Mouse (Mus musculus): ENCODE measurements around the gene Ano2. TPM values are rescaled to one million over a fixed set of nuclear protein-coding genes. Genes with fewer than 3 reads are reported as not detected.

The Ano2 gene
- polyA plus RNA-seq, 1 experiment from 2014 or later = 0.44 TPM

DNA sequence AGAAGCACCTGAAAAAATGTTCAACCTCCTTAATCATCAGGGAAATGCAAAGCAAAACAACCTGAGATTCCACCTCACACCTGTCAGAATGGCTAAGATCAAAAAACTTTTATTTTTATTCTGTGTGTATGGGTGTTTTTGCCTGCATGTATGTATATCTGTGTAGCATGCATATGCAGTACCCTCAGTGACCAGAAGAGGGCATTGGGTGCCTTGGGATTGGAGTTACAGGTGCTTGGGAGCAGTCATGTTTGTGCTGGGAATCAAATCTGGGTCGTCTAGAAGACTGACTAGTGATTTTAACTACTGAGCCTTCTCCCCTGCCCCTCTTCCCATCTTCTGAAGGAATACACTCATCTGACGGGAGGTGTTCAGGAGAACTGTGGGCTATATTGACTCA lies 36.2 kb downstream of the Ano2 start:
- no peaks in the 10 kb centered on the region for H3K27me3 ChIP-seq (ENCODE audit: control insufficient read depth, insufficient read depth, low read length)
- H3K4me1 ChIP-seq (replicated peaks; ENCODE audit: control insufficient read depth, insufficient read depth, low read length) = no peaks in the 10 kb centered on the region
- no peak for ATAC-seq (replicated peaks; ENCODE audit: low FRiP score)
- H3K9me3 ChIP-seq (ENCODE audit: control insufficient read depth, low read length) = no peaks in the 10 kb centered on the region
- H3K4me2 ChIP-seq (ENCODE audit: low read depth, low read length, severe bottlenecking) = no peak overlapping the region
- no peaks in the 10 kb centered on the region for H3K36me3 ChIP-seq (ENCODE audit: control insufficient read depth, insufficient read depth, low read length)
- 74% methylated on average over 2 of the region's 2 CpGs for WGBS
- no peak overlapping the region for H3K4me3 ChIP-seq (ENCODE audit: low read depth, low read length)
- H3K27ac ChIP-seq (ENCODE audit: low read depth, low read length) = no peak overlapping the region
- H3K9ac ChIP-seq (ENCODE audit: low read length) = no peak overlapping the region
- no peak for DNase-seq (ENCODE audit: low spot score)

DNA sequence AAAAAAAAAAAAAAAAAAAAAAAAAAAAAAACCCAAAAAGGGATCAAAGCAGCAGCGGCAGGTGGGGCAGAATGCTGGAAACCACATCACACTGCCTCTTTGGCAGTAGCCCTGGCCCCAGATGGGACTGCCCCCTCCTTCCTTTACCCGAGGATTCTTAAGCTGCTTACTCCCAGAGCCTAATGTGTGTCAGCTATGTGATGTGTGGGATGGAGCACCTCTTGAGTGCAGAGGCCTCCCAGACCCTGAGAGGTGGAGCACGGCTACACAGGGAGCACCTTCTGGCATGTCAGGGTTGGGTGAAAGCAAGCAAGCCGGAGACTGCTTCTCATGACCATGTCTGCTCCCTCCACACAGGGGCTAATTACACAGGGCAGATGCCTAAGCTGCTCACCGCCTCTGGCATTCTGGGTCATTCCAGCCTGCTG lies 37.3 kb downstream of the Ano2 start:
- 0 out of 2 replicates have a peak, but pooled peaks have one; percentile 39 for ATAC-seq (replicated peaks; ENCODE audit: low FRiP score)
- H3K27me3 ChIP-seq (ENCODE audit: control insufficient read depth, insufficient read depth, low read length) = no peaks in the 10 kb centered on the region
- no peak for DNase-seq (ENCODE audit: low spot score)
- no peak overlapping the region for H3K9ac ChIP-seq (ENCODE audit: low read length)
- 55% methylated on average over 5 of the region's 5 CpGs for WGBS
- H3K27ac ChIP-seq (ENCODE audit: low read depth, low read length) = no peak overlapping the region
- H3K36me3 ChIP-seq (ENCODE audit: control insufficient read depth, insufficient read depth, low read length) = no peaks in the 10 kb centered on the region
- no peak overlapping the region for H3K4me2 ChIP-seq (ENCODE audit: low read depth, low read length, severe bottlenecking)
- H3K9me3 ChIP-seq (ENCODE audit: control insufficient read depth, low read length) = no peaks in the 10 kb centered on the region
- no peak overlapping the region for H3K4me3 ChIP-seq (ENCODE audit: low read depth, low read length)
- H3K4me1 ChIP-seq (replicated peaks; ENCODE audit: control insufficient read depth, insufficient read depth, low read length) = no peaks in the 10 kb centered on the region

DNA sequence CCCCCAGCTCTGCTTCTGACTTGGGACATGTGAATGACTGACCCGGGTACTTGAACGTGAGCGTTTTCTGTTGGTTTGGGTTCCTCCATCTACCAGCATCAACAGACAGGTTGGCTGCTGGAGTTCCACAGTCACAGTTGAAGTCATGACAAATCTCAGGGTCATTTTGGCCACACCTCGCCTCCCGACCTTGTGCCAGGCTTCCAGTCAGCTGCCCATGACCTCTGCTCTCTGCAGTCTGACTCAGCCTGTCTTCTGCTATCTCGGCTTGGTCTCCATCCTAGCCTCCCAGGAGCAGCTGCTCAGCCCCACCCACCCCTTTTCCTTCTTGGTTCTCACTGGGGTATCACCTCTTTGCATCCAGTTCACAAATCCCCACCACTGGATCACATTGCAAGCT lies 39.3 kb downstream of the Ano2 start:
- Histone ChIP-seq H3K4me1 (replicated peaks; ENCODE audit: control insufficient read depth, insufficient read depth, low read length) (no peaks in the 10 kb centered on the region), H3K27ac (ENCODE audit: low read depth, low read length) (no peak overlapping the region), H3K36me3 (ENCODE audit: control insufficient read depth, insufficient read depth, low read length) (no peaks in the 10 kb centered on the region), H3K4me3 (ENCODE audit: low read depth, low read length) (no peak overlapping the region), H3K4me2 (ENCODE audit: low read depth, low read length, severe bottlenecking) (no peak overlapping the region), H3K9ac (ENCODE audit: low read length) (no peak overlapping the region), H3K27me3 (ENCODE audit: control insufficient read depth, insufficient read depth, low read length) (no peaks in the 10 kb centered on the region), H3K9me3 (ENCODE audit: control insufficient read depth, low read length) (no peaks in the 10 kb centered on the region)
- 86% methylated on average over 6 of the region's 6 CpGs for WGBS
- DNase-seq (ENCODE audit: low spot score) (no peak), ATAC-seq (replicated peaks; ENCODE audit: low FRiP score) (no peak)

DNA sequence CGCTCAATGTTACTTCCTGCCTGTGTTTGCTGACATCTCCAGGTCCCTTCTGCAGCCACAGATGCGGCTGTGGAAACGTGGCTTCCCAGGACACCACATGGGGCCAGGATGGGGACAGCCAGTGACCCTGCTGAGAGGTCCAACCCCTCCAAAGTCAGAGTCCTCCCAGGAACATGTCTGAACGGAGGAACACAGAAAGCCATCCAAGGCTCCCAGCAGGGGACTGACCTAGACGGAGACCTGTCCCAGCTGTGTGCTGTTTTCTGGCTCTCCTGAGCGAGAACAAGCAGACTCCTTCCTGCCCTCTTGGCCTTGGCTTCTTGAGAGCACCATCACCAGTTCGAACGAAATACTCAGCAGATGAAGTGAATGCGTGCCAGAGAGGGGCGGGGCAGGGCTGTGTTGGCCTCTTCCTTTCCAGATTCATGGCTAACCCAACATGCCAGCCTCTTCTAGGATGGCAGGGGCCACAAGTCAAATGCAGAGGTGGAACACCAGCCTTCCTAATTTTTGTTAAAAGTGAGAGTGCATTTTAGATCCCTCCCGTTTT lies 39.8 kb downstream of the Ano2 start:
- Histone ChIP-seq H3K36me3 (ENCODE audit: control insufficient read depth, insufficient read depth, low read length) (no peaks in the 10 kb centered on the region), H3K9me3 (ENCODE audit: control insufficient read depth, low read length) (no peaks in the 10 kb centered on the region), H3K4me3 (ENCODE audit: low read depth, low read length) (no peak overlapping the region), H3K27ac (ENCODE audit: low read depth, low read length) (no peak overlapping the region), H3K4me2 (ENCODE audit: low read depth, low read length, severe bottlenecking) (no peak overlapping the region), H3K4me1 (replicated peaks; ENCODE audit: control insufficient read depth, insufficient read depth, low read length) (no peaks in the 10 kb centered on the region), H3K27me3 (ENCODE audit: control insufficient read depth, insufficient read depth, low read length) (no peaks in the 10 kb centered on the region), H3K9ac (ENCODE audit: low read length) (no peak overlapping the region)
- DNase-seq (ENCODE audit: low spot score) (no peak), ATAC-seq (replicated peaks; ENCODE audit: low FRiP score) (no peak)
- 76% methylated on average over 11 of the region's 11 CpGs for WGBS

DNA sequence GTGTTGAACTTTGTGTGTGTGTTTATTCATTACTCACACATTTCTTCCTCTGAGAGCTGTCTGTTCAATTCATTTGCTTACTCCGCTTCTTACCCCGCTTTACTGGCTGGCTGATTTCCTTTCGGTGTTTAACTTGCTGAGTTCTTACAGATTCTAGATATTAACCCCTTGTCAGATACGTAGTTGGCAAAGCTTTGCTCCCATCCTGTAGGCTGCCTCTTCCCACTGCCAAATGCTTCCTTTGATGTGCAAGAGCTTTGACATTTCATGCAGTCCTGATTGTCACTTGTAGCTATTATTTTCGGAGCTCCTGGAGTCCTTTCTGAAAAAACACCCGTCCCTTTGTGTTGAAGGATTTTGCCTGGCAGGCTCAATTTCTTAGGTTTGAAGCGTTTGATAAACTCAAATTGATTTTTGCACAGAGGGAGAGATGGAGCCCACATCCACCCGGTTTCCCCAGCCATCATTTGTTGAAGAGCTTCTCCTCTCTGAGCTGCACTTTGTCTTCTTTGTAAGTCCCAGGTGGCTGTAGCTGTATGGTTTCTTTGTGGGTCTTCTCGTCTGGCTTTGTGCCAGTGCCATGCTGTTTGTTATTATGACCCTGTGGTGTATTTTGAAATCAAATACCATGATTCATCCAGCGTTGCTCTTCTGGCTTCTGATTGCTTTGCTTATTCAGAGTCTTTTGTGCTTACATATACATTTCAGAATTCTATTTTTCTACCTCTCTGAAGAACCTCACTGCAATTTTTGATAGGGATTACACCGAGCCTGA lies 47.5 kb downstream of the Ano2 start:
- no peaks in the 10 kb centered on the region for H3K36me3 ChIP-seq (ENCODE audit: control insufficient read depth, insufficient read depth, low read length)
- DNase-seq (ENCODE audit: low spot score) = no peak
- no peak overlapping the region for H3K4me3 ChIP-seq (ENCODE audit: low read depth, low read length)
- no peak overlapping the region for H3K4me2 ChIP-seq (ENCODE audit: low read depth, low read length, severe bottlenecking)
- H3K9me3 ChIP-seq (ENCODE audit: control insufficient read depth, low read length) = no peaks in the 10 kb centered on the region
- WGBS = 54% methylated on average over 11 of the region's 11 CpGs
- no peaks in the 10 kb centered on the region for H3K27me3 ChIP-seq (ENCODE audit: control insufficient read depth, insufficient read depth, low read length)
- ATAC-seq (replicated peaks; ENCODE audit: low FRiP score) = no peak
- H3K9ac ChIP-seq (ENCODE audit: low read length) = no peak overlapping the region
- H3K4me1 ChIP-seq (replicated peaks; ENCODE audit: control insufficient read depth, insufficient read depth, low read length) = no peaks in the 10 kb centered on the region
- H3K27ac ChIP-seq (ENCODE audit: low read depth, low read length) = no peak overlapping the region

DNA sequence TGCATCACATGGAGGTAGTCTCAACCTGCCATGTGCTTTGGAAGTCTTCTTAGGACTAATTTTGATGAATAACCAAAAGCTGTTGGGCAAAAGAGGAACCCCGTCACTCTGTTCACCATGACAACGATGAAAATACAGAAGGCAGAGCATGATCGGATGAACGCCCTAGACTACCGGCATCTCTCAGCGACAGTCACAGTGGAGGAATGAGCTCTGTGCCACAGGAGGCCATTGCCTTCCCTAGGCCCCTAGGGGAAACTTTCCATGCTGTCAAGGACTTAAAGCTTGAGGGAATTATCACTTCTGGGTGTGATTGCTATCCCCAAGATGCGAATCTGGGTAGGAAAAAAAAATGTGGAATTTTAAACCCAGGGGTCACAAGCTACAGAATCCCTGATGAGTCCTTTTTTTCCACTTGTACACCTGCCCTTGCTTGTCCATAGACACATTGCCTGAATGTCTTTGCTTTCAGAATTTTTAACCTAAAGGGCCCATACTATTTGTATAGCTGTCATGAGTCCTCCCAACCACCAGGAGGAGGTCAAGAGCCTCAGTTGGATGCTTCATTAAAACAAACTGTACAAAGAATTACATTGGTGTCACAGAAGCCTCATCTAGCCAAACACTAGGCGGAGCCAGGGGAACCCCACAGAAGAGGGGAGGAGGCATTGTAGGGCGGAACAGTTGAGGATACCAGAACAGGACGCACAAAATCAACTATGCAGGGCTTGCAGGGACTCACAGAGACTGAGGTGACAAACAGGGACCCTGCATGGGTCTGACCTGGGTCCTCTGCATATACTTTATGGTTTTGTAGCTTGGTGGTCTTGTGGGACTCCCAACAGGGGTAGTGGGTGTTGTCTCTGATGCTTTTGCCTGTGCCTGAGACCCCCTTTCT lies 53.2 kb downstream of the Ano2 start:
- H3K9me3 ChIP-seq (ENCODE audit: control insufficient read depth, low read length) = no peaks in the 10 kb centered on the region
- H3K27me3 ChIP-seq (ENCODE audit: control insufficient read depth, insufficient read depth, low read length) = no peaks in the 10 kb centered on the region
- no peaks in the 10 kb centered on the region for H3K4me1 ChIP-seq (replicated peaks; ENCODE audit: control insufficient read depth, insufficient read depth, low read length)
- 95% methylated on average over 10 of the region's 10 CpGs for WGBS
- no peak overlapping the region for H3K27ac ChIP-seq (ENCODE audit: low read depth, low read length)
- no peaks in the 10 kb centered on the region for H3K36me3 ChIP-seq (ENCODE audit: control insufficient read depth, insufficient read depth, low read length)
- no peak for DNase-seq (ENCODE audit: low spot score)
- no peak overlapping the region for H3K4me2 ChIP-seq (ENCODE audit: low read depth, low read length, severe bottlenecking)
- H3K4me3 ChIP-seq (ENCODE audit: low read depth, low read length) = no peak overlapping the region
- no peak overlapping the region for H3K9ac ChIP-seq (ENCODE audit: low read length)
- no peak for ATAC-seq (replicated peaks; ENCODE audit: low FRiP score)

DNA sequence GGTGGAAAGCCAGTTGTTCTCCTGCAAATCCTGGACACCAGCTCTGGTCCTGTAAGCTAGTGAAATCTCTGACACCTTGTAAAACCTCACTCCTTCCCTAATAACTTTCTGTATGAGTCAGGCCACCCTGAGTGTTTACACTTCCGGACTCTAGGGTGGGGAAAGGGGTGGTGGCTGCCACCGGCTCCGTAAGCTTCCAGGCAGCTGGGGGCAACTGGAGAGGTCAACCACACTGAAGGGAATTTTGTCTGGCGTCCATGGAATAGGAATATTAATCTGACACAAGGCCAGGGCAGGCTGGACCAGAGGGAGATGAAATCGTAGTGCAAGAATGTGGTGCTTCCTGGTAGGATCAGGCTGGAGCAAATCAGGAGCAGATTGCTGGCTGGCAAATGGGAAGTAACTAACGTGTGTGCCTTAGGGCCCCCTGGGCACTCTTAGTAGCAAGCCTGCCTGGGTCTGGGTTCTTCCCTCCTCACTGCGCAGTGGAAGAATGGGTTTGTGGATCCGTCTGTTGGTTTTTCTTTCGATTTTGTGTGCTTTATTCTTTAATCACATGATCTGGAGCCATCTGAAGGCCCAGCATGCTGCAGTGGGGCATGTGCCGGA lies 57.2 kb downstream of the Ano2 start:
- DNase-seq (ENCODE audit: low spot score) (no peak), ATAC-seq (replicated peaks; ENCODE audit: low FRiP score) (no peak)
- Histone ChIP-seq H3K9me3 (ENCODE audit: control insufficient read depth, low read length) (no peaks in the 10 kb centered on the region), H3K27me3 (ENCODE audit: control insufficient read depth, insufficient read depth, low read length) (no peaks in the 10 kb centered on the region), H3K27ac (ENCODE audit: low read depth, low read length) (no peak overlapping the region), H3K36me3 (ENCODE audit: control insufficient read depth, insufficient read depth, low read length) (no peaks in the 10 kb centered on the region), H3K4me1 (replicated peaks; ENCODE audit: control insufficient read depth, insufficient read depth, low read length) (no peaks in the 10 kb centered on the region), H3K9ac (ENCODE audit: low read length) (no peak overlapping the region), H3K4me3 (ENCODE audit: low read depth, low read length) (no peak overlapping the region), H3K4me2 (ENCODE audit: low read depth, low read length, severe bottlenecking) (no peak overlapping the region)
- WGBS = 75% methylated on average over 10 of the region's 10 CpGs

DNA sequence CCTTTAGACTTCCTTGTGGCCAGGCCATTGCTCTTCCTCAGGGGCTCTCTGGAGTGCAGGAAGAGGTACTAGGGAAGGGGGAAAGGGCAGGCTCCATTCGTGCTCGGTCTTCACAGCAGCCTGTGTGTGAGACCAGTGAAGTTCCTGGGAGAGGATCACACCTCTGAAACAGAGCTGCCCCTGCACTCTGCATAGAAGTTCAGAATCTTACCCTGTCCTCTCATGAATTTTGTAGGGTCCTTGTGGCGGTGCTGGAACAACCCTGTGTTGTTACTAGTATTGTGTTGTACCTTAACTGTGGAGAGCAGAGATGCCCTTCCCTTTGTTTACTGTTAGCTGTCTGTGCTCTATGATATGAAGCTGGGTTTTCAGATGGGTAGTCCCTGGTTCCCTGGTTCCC lies 58.4 kb downstream of the Ano2 start:
- no peak overlapping the region for H3K27ac ChIP-seq (ENCODE audit: low read depth, low read length)
- no peak overlapping the region for H3K4me3 ChIP-seq (ENCODE audit: low read depth, low read length)
- no peak for ATAC-seq (replicated peaks; ENCODE audit: low FRiP score)
- WGBS = 70% methylated on average over 3 of the region's 3 CpGs
- H3K4me2 ChIP-seq (ENCODE audit: low read depth, low read length, severe bottlenecking) = no peak overlapping the region
- H3K27me3 ChIP-seq (ENCODE audit: control insufficient read depth, insufficient read depth, low read length) = no peaks in the 10 kb centered on the region
- no peaks in the 10 kb centered on the region for H3K9me3 ChIP-seq (ENCODE audit: control insufficient read depth, low read length)
- no peak for DNase-seq (ENCODE audit: low spot score)
- H3K36me3 ChIP-seq (ENCODE audit: control insufficient read depth, insufficient read depth, low read length) = no peaks in the 10 kb centered on the region
- no peaks in the 10 kb centered on the region for H3K4me1 ChIP-seq (replicated peaks; ENCODE audit: control insufficient read depth, insufficient read depth, low read length)
- H3K9ac ChIP-seq (ENCODE audit: low read length) = no peak overlapping the region
